Mouse (Mus musculus) spleen, adult 2 months (tissue): ENCODE measurements around the gene Mindy1.

Source experiments
- CTCF ChIP-seq: fragments of 200-500 bp; IDR thresholded peaks from 2 replicates; pipeline ENCODE4 v1.5.1; 2011; ENCODE audit warnings: mild to moderate bottlenecking, inconsistent platforms; ENCODE audit not compliant: insufficient read depth, insufficient read length, insufficient replicate concordance; ENCODE audit errors: extremely low read depth
- POLR2A ChIP-seq: fragments of 200-500 bp; IDR thresholded peaks from 2 replicates; pipeline ENCODE4 v1.6.1; 2011; ENCODE audit warnings: low read depth, low read length, inconsistent platforms

DNA sequence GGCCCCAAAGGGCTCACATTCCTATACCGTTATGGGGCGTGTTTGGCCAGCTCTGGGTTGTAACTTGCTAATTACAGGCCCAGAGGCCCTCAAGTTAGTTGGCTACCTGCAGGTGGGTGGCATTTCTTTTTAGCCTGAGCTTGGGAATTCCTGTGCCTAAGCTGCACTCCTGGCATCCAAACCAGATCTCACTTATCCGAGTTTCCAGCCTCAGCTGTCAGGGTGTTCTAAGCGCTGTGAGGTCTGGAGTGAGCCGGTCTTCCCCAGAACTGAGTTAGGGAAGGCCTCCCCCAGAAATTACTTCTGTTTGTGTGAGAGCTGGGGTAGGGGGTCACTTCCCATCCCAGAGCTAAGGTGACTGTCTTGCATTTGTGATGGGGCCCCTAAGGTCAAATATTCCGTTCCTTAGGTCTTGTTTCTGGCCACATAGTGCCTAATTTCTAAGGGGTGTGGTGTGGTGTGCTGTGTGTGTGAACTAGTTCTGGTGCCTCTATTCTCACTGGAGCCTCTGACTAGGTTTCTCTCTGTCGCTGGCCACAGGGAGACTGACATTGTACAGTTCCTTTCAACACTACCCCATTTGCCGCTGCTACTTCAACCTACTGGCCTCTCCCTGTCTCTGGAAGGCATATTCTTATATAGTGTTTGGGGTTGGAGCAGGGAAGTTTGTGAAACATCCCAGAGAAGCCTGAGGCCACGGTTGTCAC is 34.9 kb downstream of the Mindy1 start:
- TF ChIP-seq POLR2A = no peak
- no peak for TF ChIP-seq CTCF
